Mouse (Mus musculus) cerebellum, adult 2 months (tissue): ENCODE data around the gene Zfp981.

Experiments used
- CTCF ChIP-seq: fragments of 200-500 bp; IDR thresholded peaks from 2 replicates; pipeline ENCODE4 v1.5.1; 2011; ENCODE audit warnings: low read depth, mild to moderate bottlenecking, control low read depth, low read length, moderate library complexity, borderline replicate concordance; ENCODE audit not compliant: insufficient read depth
- POLR2A ChIP-seq: fragments of 200-500 bp; IDR thresholded peaks from 2 replicates; pipeline ENCODE4 v1.6.1; 2011; ENCODE audit warnings: low read length, control low read depth, borderline replicate concordance; ENCODE audit not compliant: insufficient read depth

- TF ChIP-seq POLR2A (no peak), CTCF (no peak)
These were observed 34.1 kb downstream of the Zfp981 start for GRCm38 (mm10) chr4:146535883-146536282.
